ENCODE assay signal across 22 mouse cellular contexts in genomic region chr6:148528611-148529010, GRCm38 (mm10).
DNase-seq lines count a peak whose midpoint lies in the region; ATAC-seq lines count a peak whose summit lies in the region.
"Had no signal": no experiment of that assay in that cellular context is flagged by ENCODE, and none has a peak within 500 bp of the region (broad histone marks: within the 10 kb centered on the region; RNA-seq: fewer than 3 reads in every experiment).

No protein-coding gene starts in this region.

- H3K36me3 ChIP-seq in heart, embryonic 11.5 days (ENCODE audit: control insufficient read depth, insufficient read depth, low read length): no peaks in the 10 kb centered on the region
- H3K36me3 ChIP-seq in kidney, embryonic 15.5 days: no peaks in the 10 kb centered on the region
- H3K36me3 ChIP-seq: embryonic facial prominence, embryonic 13.5 days; embryonic facial prominence, embryonic 15.5 days; forebrain, embryonic 10.5 days; forebrain, embryonic 12.5 days had no signal

- H3K4me1 ChIP-seq in heart, embryonic 11.5 days (ENCODE audit: control insufficient read depth, insufficient read depth, low read length): no peaks in the 10 kb centered on the region
- no peaks in the 10 kb centered on the region for H3K4me1 ChIP-seq in kidney, embryonic 15.5 days
- H3K4me1 ChIP-seq: embryonic facial prominence, embryonic 13.5 days; embryonic facial prominence, embryonic 15.5 days; forebrain, embryonic 12.5 days had no signal

- no peak overlapping the region for H3K27ac ChIP-seq in heart, embryonic 11.5 days (ENCODE audit: low read depth, low read length)
- H3K27ac ChIP-seq in kidney, embryonic 15.5 days: no peak overlapping the region
- H3K27ac ChIP-seq: embryonic facial prominence, embryonic 13.5 days; embryonic facial prominence, embryonic 15.5 days; forebrain, embryonic 10.5 days; forebrain, embryonic 12.5 days had no signal

- H3K4me3 ChIP-seq in heart, embryonic 11.5 days (ENCODE audit: low read depth, low read length): no peak overlapping the region
- H3K4me3 ChIP-seq in kidney, embryonic 15.5 days (replicated peaks): no peak overlapping the region
- H3K4me3 ChIP-seq: embryonic facial prominence, embryonic 13.5 days; embryonic facial prominence, embryonic 15.5 days; erythroblast, embryonic 14.5 days; forebrain, embryonic 10.5 days; forebrain, embryonic 12.5 days had no signal

- WGBS in heart, embryonic 11.5 days (ENCODE audit: insufficient replicate concordance): 84% methylated on average over 2 of the region's 2 CpGs
- 42% methylated on average over 2 of the region's 2 CpGs for WGBS in kidney, embryonic 15.5 days

- no peaks in the 10 kb centered on the region for H3K9me3 ChIP-seq in heart, embryonic 11.5 days (replicated peaks; ENCODE audit: control insufficient read depth, low read length)
- H3K9me3 ChIP-seq in kidney, embryonic 15.5 days (replicated peaks): no peaks in the 10 kb centered on the region
- H3K9me3 ChIP-seq: embryonic facial prominence, embryonic 13.5 days; embryonic facial prominence, embryonic 15.5 days; forebrain, embryonic 10.5 days; forebrain, embryonic 12.5 days had no signal

- no peaks in the 10 kb centered on the region for H3K27me3 ChIP-seq in heart, embryonic 11.5 days (ENCODE audit: control insufficient read depth, insufficient read depth, low read length)
- no peaks in the 10 kb centered on the region for H3K27me3 ChIP-seq in kidney, embryonic 15.5 days
- H3K27me3 ChIP-seq: embryonic facial prominence, embryonic 13.5 days; embryonic facial prominence, embryonic 15.5 days; forebrain, embryonic 12.5 days had no signal

- H3K4me2 ChIP-seq in heart, embryonic 11.5 days: no peak overlapping the region
- no peak overlapping the region for H3K4me2 ChIP-seq in kidney, embryonic 15.5 days
- H3K4me2 ChIP-seq: embryonic facial prominence, embryonic 13.5 days; embryonic facial prominence, embryonic 15.5 days; forebrain, embryonic 12.5 days had no signal

- ATAC-seq in heart, embryonic 11.5 days (replicated peaks; ENCODE audit: insufficient number of reproducible peaks, low FRiP score, low TSS enrichment): no peak
- peak; percentile 64; the same call in 1 of the 2 replicates for ATAC-seq in kidney, embryonic 15.5 days (replicated peaks; ENCODE audit: low FRiP score)
- ATAC-seq: forebrain, embryonic 14.5 days; forebrain, embryonic 16.5 days had no signal

- H3K9ac ChIP-seq in heart, embryonic 11.5 days (ENCODE audit: low read depth, low read length): no peak overlapping the region
- no peak overlapping the region for H3K9ac ChIP-seq in kidney, embryonic 15.5 days
- H3K9ac ChIP-seq: embryonic facial prominence, embryonic 13.5 days; embryonic facial prominence, embryonic 15.5 days; forebrain, embryonic 12.5 days had no signal

- DNase-seq in heart, adult 11 months: peak; percentile 15
- DNase-seq in kidney, postnatal 10 days: no peak
- DNase-seq in A20 (ENCODE audit: low read depth, low spot score): peak; percentile 55
- DNase-seq: adrenal gland, adult 2 months; adrenal gland, postnatal 10 days; adrenal gland, postnatal 25 days; cerebellum, adult 11 months; cerebellum, adult 18-20 months; cerebellum, adult 8-10 months; cerebellum, adult 9-11 months; cerebellum, postnatal 14 days; cerebellum, postnatal 36 days; embryo, embryonic 11 days had no signal
